Mouse (Mus musculus): ENCODE results near the gene Canx. TPM values are rescaled to one million over a fixed set of nuclear protein-coding genes. Genes with fewer than 3 reads are reported as not detected.

Gene Canx
- polyA plus RNA-seq, 1 experiment from 2014 or later = 266 TPM

MicroRNAs encoded within 50 kb of the gene (microRNA counts, 519-probe panel; counts per million panel counts)
- 2,450 counts per million, percentile 47 among the panel's probes with 10 or more counts for microRNA mmu-miR-804

Small RNA genes lying within 50 kb of the gene (microRNA-seq; reads per million reads assigned to microRNA genes)
- not detected for gene Mir804

Other genes starting within 250 kb of the Canx start
- gene Tbc1d9b, start 194.3 kb downstream of the Canx start, polyA plus RNA-seq (2015; fragmentation: Nextera tagmentation; extraction: Ambion mirVana) = 42.8 and 43.2 TPM in 2 replicates
- gene Mrnip, start 151.2 kb downstream of the Canx start, polyA plus RNA-seq (2015; fragmentation: Nextera tagmentation; extraction: Ambion mirVana) = 38.1 and 39.3 TPM in 2 replicates
- gene Sqstm1, start 114.8 kb downstream of the Canx start, polyA plus RNA-seq (2015; fragmentation: Nextera tagmentation; extraction: Ambion mirVana) = 392 and 438 TPM in 2 replicates
- 54.6 and 57.9 TPM in 2 replicates for gene Mgat4b, start 114.8 kb downstream of the Canx start, polyA plus RNA-seq (2015; fragmentation: Nextera tagmentation; extraction: Ambion mirVana)
- gene Ltc4s, start 87.1 kb downstream of the Canx start, polyA plus RNA-seq (2015; fragmentation: Nextera tagmentation; extraction: Ambion mirVana) = 1.9 and 2.3 TPM in 2 replicates
- gene Maml1, start 33.4 kb downstream of the Canx start, polyA plus RNA-seq (2015; fragmentation: Nextera tagmentation; extraction: Ambion mirVana) = 3.8 and 4.1 TPM in 2 replicates
- 1.2 and 1.6 TPM in 2 replicates for gene Cby3, start 28.8 kb upstream of the Canx start, polyA plus RNA-seq (2015; fragmentation: Nextera tagmentation; extraction: Ambion mirVana)
- 509 and 525 TPM in 2 replicates for gene Hnrnph1, start 51.3 kb upstream of the Canx start, polyA plus RNA-seq (2015; fragmentation: Nextera tagmentation; extraction: Ambion mirVana)
- gene Rufy1, start 105.5 kb upstream of the Canx start, polyA plus RNA-seq (2015; fragmentation: Nextera tagmentation; extraction: Ambion mirVana) = 28.1 and 29.5 TPM in 2 replicates